In the genomic region with DNA sequence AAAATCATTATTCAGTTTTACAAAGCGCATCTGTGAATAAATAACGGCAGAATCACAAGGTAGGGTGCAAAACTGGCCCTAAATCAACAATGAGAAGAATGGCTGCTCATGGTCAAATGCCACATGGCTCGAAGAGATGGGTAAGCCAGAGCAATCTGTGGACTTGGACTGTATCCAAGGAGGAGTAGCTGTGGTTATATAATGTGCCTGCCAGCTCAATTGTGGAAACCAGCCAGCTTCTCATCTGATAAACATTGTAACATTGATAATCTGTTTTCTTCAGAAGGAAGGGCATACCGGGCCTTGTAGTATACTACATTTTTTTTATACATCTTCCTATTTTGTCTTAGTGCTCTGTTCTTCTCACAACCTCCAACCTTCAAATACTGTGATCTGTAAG, we compare ENCODE assay signal across 9 mouse cellular contexts. TPM values are rescaled to one million over a fixed set of nuclear protein-coding genes. Genes with fewer than 3 reads are reported as not detected.
DNase-seq lines count a peak whose midpoint lies in the region; ATAC-seq lines count a peak whose summit lies in the region.
"Had no signal": no experiment of that assay in that cellular context is flagged by ENCODE, and none has a peak within 500 bp of the region (broad histone marks: within the 10 kb centered on the region; RNA-seq: fewer than 3 reads in every experiment).

No protein-coding gene starts in this region.

- no peak overlapping the region for H3K4me2 ChIP-seq in heart, embryonic 11.5 days
- no peak overlapping the region for H3K4me2 ChIP-seq in neural tube, embryonic 14.5 days (ENCODE audit: low read depth, low read length)
- H3K4me2 ChIP-seq in neural tube, embryonic 15.5 days = no peak overlapping the region

- H3K9me3 ChIP-seq in heart, embryonic 11.5 days (replicated peaks; ENCODE audit: control insufficient read depth, low read length) = no peaks in the 10 kb centered on the region
- no peaks in the 10 kb centered on the region for H3K9me3 ChIP-seq in neural tube, embryonic 14.5 days (ENCODE audit: control insufficient read depth, low read length)
- H3K9me3 ChIP-seq in neural tube, embryonic 15.5 days (replicated peaks) = no peaks in the 10 kb centered on the region

- H3K9ac ChIP-seq in heart, embryonic 11.5 days (ENCODE audit: low read depth, low read length) = no peak overlapping the region
- no peak overlapping the region for H3K9ac ChIP-seq in neural tube, embryonic 14.5 days (replicated peaks; ENCODE audit: low read depth, low read length)
- H3K9ac ChIP-seq in neural tube, embryonic 15.5 days (replicated peaks) = no peak overlapping the region

- no peak for ATAC-seq in heart, embryonic 11.5 days (replicated peaks; ENCODE audit: insufficient number of reproducible peaks, low FRiP score, low TSS enrichment)
- ATAC-seq in neural tube, embryonic 14.5 days (ENCODE audit: low read depth) = peak; percentile 49; the same call in 1 of the 2 replicates
- no peak for ATAC-seq in neural tube, embryonic 15.5 days (ENCODE audit: low FRiP score)

- H3K36me3 ChIP-seq in heart, embryonic 11.5 days (ENCODE audit: control insufficient read depth, insufficient read depth, low read length) = peaks cover 19% of the 10 kb centered on the region; the same call in 1 of the 2 replicates
- peaks cover 30% of the 10 kb centered on the region for H3K36me3 ChIP-seq in neural tube, embryonic 14.5 days (ENCODE audit: control insufficient read depth, insufficient read depth, low read length)
- H3K36me3 ChIP-seq in neural tube, embryonic 15.5 days = peaks cover 50% of the 10 kb centered on the region

- H3K4me1 ChIP-seq in heart, embryonic 11.5 days (ENCODE audit: control insufficient read depth, insufficient read depth, low read length) = no peaks in the 10 kb centered on the region
- H3K4me1 ChIP-seq in neural tube, embryonic 14.5 days (ENCODE audit: control insufficient read depth, insufficient read depth, low read length) = no peaks in the 10 kb centered on the region
- H3K4me1 ChIP-seq in neural tube, embryonic 15.5 days = no peaks in the 10 kb centered on the region

- WGBS in heart, embryonic 11.5 days (ENCODE audit: insufficient replicate concordance) = 85% methylated on average over 4 of the region's 4 CpGs
- WGBS in neural tube, embryonic 14.5 days = 62% methylated on average over 4 of the region's 4 CpGs
- 51% methylated on average over 4 of the region's 4 CpGs for WGBS in neural tube, embryonic 15.5 days

- no peak overlapping the region for H3K4me3 ChIP-seq in heart, embryonic 11.5 days (ENCODE audit: low read depth, low read length)
- no peak overlapping the region for H3K4me3 ChIP-seq in neural tube, embryonic 14.5 days (ENCODE audit: low read depth, low read length)
- H3K4me3 ChIP-seq in neural tube, embryonic 15.5 days (replicated peaks) = no peak overlapping the region

- H3K27ac ChIP-seq in heart, embryonic 11.5 days (ENCODE audit: low read depth, low read length) = no peak overlapping the region
- no peak overlapping the region for H3K27ac ChIP-seq in neural tube, embryonic 14.5 days (ENCODE audit: low read depth, low read length)
- no peak overlapping the region for H3K27ac ChIP-seq in neural tube, embryonic 15.5 days (replicated peaks)

- peak; percentile 12 to 44 for DNase-seq in heart, adult 9 months (ENCODE audit: low spot score in 2 of 2)
- DNase-seq in cerebellum, adult 9-10 months = peak; percentile 96
- peak; percentile 69 for DNase-seq in lung, postnatal 36 days
- DNase-seq in yolk sac, embryonic 10.5 days (ENCODE audit: low spot score) = no peak
- no peak for DNase-seq in gastrocnemius, postnatal 10 days
- DNase-seq: thymus, postnatal 14 days had no signal

- no peaks in the 10 kb centered on the region for H3K27me3 ChIP-seq in heart, embryonic 11.5 days (ENCODE audit: control insufficient read depth, insufficient read depth, low read length)
- no peaks in the 10 kb centered on the region for H3K27me3 ChIP-seq in neural tube, embryonic 14.5 days (ENCODE audit: control insufficient read depth, insufficient read depth, low read length)
- no peaks in the 10 kb centered on the region for H3K27me3 ChIP-seq in neural tube, embryonic 15.5 days (replicated peaks)

RNA-seq across cellular contexts. Expression of a gene that starts 31.9 kb away (rescaled TPM):
- 19.2 and 19.3 TPM in 2 replicates for polyA plus RNA-seq in heart, embryonic 11.5 days (2014; fragmentation: Nextera tagmentation; extraction: Ambion mirVana)
- polyA plus RNA-seq in neural tube, embryonic 14.5 days (2014; fragmentation: Nextera tagmentation; extraction: Ambion mirVana) = 23.6 and 28.1 TPM in 2 replicates
- polyA plus RNA-seq in neural tube, embryonic 15.5 days (2015; fragmentation: Nextera tagmentation; extraction: Ambion mirVana) = 17.0 TPM in 2 replicates
- total RNA-seq in gastrocnemius, postnatal 10 days (2021) = 10 to 100 TPM; 18.0 to 20.3 TPM

Comparison
In these comparisons a context has a peak if more than half of its experiments do, and no peak if none do; other contexts are left out.
1. DNase-seq: peak in heart, adult 9 months (2 of 2), cerebellum, adult 9-10 months (single experiment) and lung, postnatal 36 days (single experiment); none in yolk sac, embryonic 10.5 days (single experiment) and gastrocnemius, postnatal 10 days (single experiment).